Mouse (Mus musculus) liver, adult 2 months (tissue): ENCODE data around the gene Ergic1.

Experiments
- CTCF ChIP-seq: fragments of 200-500 bp; IDR thresholded peaks from 2 replicates; pipeline ENCODE4 v1.5.1; 2011; ENCODE audit warnings: low read depth, low read length, control low read depth
- POLR2A ChIP-seq: fragments of 200-500 bp; IDR thresholded peaks from 2 replicates; pipeline ENCODE4 v1.6.1; 2011; ENCODE audit warnings: low read length, control low read depth; ENCODE audit not compliant: insufficient read depth; ENCODE audit errors: extremely low read depth

GRCm38 (mm10) chr17:26583606-26584005 is 22.3 kb downstream of the Ergic1 start:
- TF ChIP-seq CTCF (no peak), POLR2A (no peak)
